Mouse (Mus musculus) liver, adult (tissue): ENCODE data around the gene Fndc3b.

Experiments
- GATA4 ChIP-seq: IDR thresholded peaks from 2 replicates; pipeline ENCODE4 v1.6.1; 2014; ENCODE audit warnings: mild to moderate bottlenecking, low read length; ENCODE audit not compliant: insufficient replicate concordance

Gene Fndc3b

GRCm38 (mm10) chr3:27518935-27519334 is 192.2 kb downstream of the Fndc3b start:
- no peak for TF ChIP-seq GATA4

- no peak for TF ChIP-seq GATA4
Measured at GRCm38 (mm10) chr3:27516536-27516935, 194.6 kb downstream of the Fndc3b start.

- TF ChIP-seq GATA4, result no peak
Measured at GRCm38 (mm10) chr3:27511765-27512164, 199.3 kb downstream of the Fndc3b start.

GRCm38 (mm10) chr3:27506886-27507285 is 204.2 kb downstream of the Fndc3b start:
- no peak for TF ChIP-seq GATA4

GRCm38 (mm10) chr3:27505582-27505981 is 205.5 kb downstream of the Fndc3b start:
- no peak for TF ChIP-seq GATA4

GRCm38 (mm10) chr3:27503279-27504038 is 207.6 kb downstream of the Fndc3b start:
- TF ChIP-seq GATA4, result no peak

GRCm38 (mm10) chr3:27495296-27496073 is 215.6 kb downstream of the Fndc3b start:
- no peak for TF ChIP-seq GATA4

GRCm38 (mm10) chr3:27494698-27495097 is 216.4 kb downstream of the Fndc3b start:
- TF ChIP-seq GATA4, result no peak

- TF ChIP-seq GATA4, result no peak
Measured at GRCm38 (mm10) chr3:27494066-27494465, 217.0 kb downstream of the Fndc3b start.

- no peak for TF ChIP-seq GATA4
Measured at GRCm38 (mm10) chr3:27491821-27492220, 219.3 kb downstream of the Fndc3b start.

- no peak for TF ChIP-seq GATA4
Measured at GRCm38 (mm10) chr3:27491367-27491766, 219.7 kb downstream of the Fndc3b start.

- no peak for TF ChIP-seq GATA4
Measured at GRCm38 (mm10) chr3:27490891-27491290, 220.2 kb downstream of the Fndc3b start.

- no peak for TF ChIP-seq GATA4
Measured at GRCm38 (mm10) chr3:27489550-27489949, 221.6 kb downstream of the Fndc3b start.

- TF ChIP-seq GATA4, result no peak
Measured at GRCm38 (mm10) chr3:27485141-27485540, 226.0 kb downstream of the Fndc3b start.

- TF ChIP-seq GATA4, result no peak
Measured at GRCm38 (mm10) chr3:27484698-27485097, 226.4 kb downstream of the Fndc3b start.

GRCm38 (mm10) chr3:27483762-27484161 is 227.3 kb downstream of the Fndc3b start:
- no peak for TF ChIP-seq GATA4
